Mouse (Mus musculus) erythroblast, embryonic 14.5 days (primary cell): ENCODE results near the gene Slc50a1. TPM values are rescaled to one million over a fixed set of nuclear protein-coding genes. Genes with fewer than 3 reads are reported as not detected.

ENCODE experiments used
- H3K27me3 ChIP-seq: 2 replicates; pipeline ENCODE4 v1.6.1; 2012; ENCODE audit warnings: inconsistent platforms; ENCODE audit not compliant: control insufficient read depth
- H3K36me3 ChIP-seq: 2 replicates; pipeline ENCODE4 v1.6.1; 2012; ENCODE audit warnings: mild to moderate bottlenecking, inconsistent platforms; ENCODE audit not compliant: control insufficient read depth
- H3K4me1 ChIP-seq: 2 replicates; pipeline ENCODE4 v1.6.1; 2012; ENCODE audit warnings: inconsistent platforms; ENCODE audit not compliant: control insufficient read depth
- H3K4me3 ChIP-seq: replicated peaks from 2 replicates; pipeline ENCODE3; 2012; ENCODE audit warnings: moderate library complexity, mild to moderate bottlenecking, inconsistent platforms
- H3K9me3 ChIP-seq: 2 replicates; pipeline ENCODE4 v1.6.1; 2012; ENCODE audit warnings: low read length, inconsistent platforms, mixed read lengths; ENCODE audit not compliant: control insufficient read depth
- GATA1 ChIP-seq: IDR thresholded peaks from 2 replicates; pipeline ENCODE4 v1.6.1; 2012; ENCODE audit warnings: low read length, inconsistent platforms, mixed read lengths
- TAL1 ChIP-seq: IDR thresholded peaks from 3 replicates; pipeline ENCODE4 v1.6.1; 2012; ENCODE audit warnings: low read length, inconsistent platforms, mixed read lengths
- polyA plus RNA-seq: library from polyadenylated mRNA; stranded (reverse); fragments of >175 nt; gene quantifications from 2 replicates; pipeline ENCODE4 v1.2.3, GENCODE M21; 2012

Slc50a1 gene
- polyA plus RNA-seq, 1 experiment: 0.07 TPM

DNA sequence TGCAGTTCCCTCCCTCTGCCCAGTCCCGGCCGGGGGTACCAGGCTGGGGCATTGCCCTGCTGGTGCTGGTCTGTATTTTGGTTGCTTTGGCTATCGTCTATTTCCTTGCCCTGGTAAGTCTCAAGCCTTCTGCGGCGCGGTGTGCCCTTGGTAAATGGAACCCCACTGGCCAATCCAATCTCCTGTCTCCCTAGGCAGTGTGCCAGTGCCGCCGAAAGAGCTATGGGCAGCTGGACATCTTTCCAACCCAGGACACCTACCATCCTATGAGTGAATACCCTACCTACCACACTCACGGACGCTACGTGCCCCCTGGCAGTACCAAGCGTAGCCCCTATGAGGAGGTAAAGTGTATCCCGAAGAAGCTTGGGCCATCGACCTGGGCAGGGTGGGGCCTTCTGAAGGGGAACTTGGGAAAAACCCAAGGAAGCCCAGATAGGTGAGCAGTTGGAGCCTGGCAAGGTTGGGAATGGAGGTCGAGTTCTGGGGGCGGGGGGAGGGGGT, 38.5 kb downstream of the Slc50a1 start:
- Histone ChIP-seq H3K4me3 (no peak overlapping the region), H3K27me3 (peaks cover 54% of the 10 kb centered on the region), H3K4me1 (peaks cover 19% of the 10 kb centered on the region), H3K9me3 (no peaks in the 10 kb centered on the region), H3K36me3 (no peaks in the 10 kb centered on the region)
- TF ChIP-seq GATA1 (0 out of 2 replicates have a peak, but pooled peaks have one; percentile 8), TAL1 (no peak)

DNA sequence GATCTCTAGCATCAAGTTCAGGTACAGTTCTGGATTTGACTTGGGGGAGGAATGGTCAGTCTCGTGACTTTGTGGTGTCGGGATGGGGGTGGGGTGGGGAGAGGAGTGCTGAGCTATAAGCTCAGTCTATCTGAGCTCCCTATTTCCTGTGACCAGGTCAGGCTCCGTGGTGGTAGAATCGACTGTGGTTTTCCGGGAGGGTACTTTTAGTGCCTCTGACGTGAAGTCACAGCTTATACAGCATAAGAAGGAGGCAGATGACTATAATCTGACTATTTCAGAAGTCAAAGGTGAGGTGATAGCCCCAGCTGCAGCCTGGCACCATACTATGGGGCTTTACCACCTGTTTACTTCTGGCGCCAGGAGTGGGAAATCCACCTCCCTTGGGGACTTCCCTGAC, 39.0 kb downstream of the Slc50a1 start:
- Histone ChIP-seq H3K27me3 (peaks cover 59% of the 10 kb centered on the region), H3K4me1 (peaks cover 19% of the 10 kb centered on the region), H3K9me3 (no peaks in the 10 kb centered on the region), H3K36me3 (no peaks in the 10 kb centered on the region), H3K4me3 (no peak overlapping the region)
- TF ChIP-seq GATA1 (no peak), TAL1 (no peak)

DNA sequence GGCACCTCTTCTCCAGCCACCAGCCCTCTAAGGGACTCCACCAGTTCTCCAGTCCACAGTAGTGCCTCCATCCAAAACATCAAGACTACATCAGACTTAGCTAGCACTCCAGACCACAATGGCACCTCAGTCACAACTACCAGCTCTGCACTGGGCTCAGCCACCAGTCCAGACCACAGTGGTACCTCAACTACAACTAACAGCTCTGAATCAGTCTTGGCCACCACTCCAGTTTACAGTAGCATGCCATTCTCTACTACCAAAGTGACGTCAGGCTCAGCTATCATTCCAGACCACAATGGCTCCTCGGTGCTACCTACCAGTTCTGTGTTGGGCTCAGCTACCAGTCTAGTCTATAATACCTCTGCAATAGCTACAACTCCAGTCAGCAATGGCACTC, 39.8 kb downstream of the Slc50a1 start:
- H3K27me3 ChIP-seq: peaks cover 66% of the 10 kb centered on the region
- no peak overlapping the region for H3K4me3 ChIP-seq
- H3K4me1 ChIP-seq: peaks cover 19% of the 10 kb centered on the region

DNA sequence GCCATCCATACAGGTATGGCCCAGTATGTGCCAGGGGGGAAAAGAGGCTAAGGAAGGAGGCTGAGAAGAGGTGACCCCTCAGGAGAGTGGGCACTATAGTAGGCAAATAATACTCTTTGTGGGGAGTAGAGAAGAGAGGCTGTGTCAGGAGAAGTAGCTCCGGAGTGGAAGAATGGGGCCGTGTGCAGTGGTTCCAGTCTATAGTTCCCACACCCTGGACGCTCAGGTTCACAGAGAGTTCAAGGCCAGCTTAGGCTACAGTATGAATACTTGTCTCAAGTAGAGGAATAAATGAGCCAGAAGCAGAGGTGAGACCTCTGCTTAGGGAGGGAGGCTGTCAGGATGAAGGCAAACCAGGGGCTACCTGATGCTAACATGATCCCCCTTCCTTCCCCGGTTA, 41.1 kb downstream of the Slc50a1 start:
- no peaks in the 10 kb centered on the region for H3K36me3 ChIP-seq
- H3K4me1 ChIP-seq: peaks cover 19% of the 10 kb centered on the region
- no peaks in the 10 kb centered on the region; the same call in 1 of the 2 replicates for H3K9me3 ChIP-seq
- no peak overlapping the region for H3K4me3 ChIP-seq
- peaks cover 76% of the 10 kb centered on the region for H3K27me3 ChIP-seq
- no peak for TF ChIP-seq TAL1
- no peak for TF ChIP-seq GATA1

More for the DNA sequence above, 39.8 kb downstream of the Slc50a1 start:
- TF ChIP-seq TAL1 (no peak), GATA1 (no peak)
- no peaks in the 10 kb centered on the region; the same call in 1 of the 2 replicates for H3K9me3 ChIP-seq
- H3K36me3 ChIP-seq: no peaks in the 10 kb centered on the region

DNA sequence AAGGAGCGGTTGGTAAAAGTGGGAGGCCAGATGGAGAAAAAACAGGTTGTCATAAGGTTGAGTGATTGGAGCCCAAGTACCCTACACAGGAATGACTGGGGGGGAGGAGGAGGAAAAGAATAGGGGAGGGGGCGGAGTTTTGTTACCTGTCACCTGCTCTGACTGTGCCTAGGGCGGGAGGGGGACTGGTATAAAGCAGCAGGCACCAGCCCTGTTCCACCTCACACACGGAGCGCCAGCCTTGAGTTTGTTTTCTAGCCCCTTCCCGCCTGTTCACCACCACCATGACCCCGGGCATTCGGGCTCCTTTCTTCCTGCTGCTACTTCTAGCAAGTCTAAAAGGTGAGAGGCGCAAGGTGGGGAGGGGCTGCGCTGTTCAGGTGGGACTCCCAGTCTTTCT, 41.5 kb downstream of the Slc50a1 start, which contains the start of gene Muc1:
Muc1 (plus strand) TSS at position 222 of the 400 bp plus-strand sequence.
- H3K36me3 ChIP-seq: no peaks in the 10 kb centered on the region
- H3K27me3 ChIP-seq: peaks cover 80% of the 10 kb centered on the region
- peak within 1 kb of the TSS; percentile 58 for H3K4me3 ChIP-seq
- H3K9me3 ChIP-seq: no peaks in the 10 kb centered on the region; the same call in 1 of the 2 replicates
- H3K4me1 ChIP-seq: peaks cover 19% of the 10 kb centered on the region
- no peak for TF ChIP-seq TAL1
- no peak for TF ChIP-seq GATA1

DNA sequence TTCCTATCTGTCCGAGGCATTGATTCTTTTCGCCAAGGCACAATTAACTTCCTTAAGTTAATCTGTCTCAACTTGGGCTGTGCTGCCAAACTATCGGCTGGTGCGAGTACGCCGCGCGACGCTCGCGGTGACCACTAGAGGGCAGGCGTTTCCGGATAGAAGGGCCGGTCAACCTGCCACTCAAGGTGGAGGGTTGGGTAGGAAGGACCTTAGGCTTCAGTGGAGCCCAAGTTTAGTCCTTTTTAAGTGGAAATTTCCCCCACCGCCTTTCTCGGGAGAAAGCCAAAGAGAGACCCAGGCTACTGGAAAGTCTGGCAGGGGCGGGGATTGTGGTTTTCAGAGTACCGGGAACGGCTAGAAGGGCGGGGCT, 42.2 kb downstream of the Slc50a1 start:
- H3K36me3 ChIP-seq: no peaks in the 10 kb centered on the region
- no peaks in the 10 kb centered on the region; the same call in 1 of the 2 replicates for H3K9me3 ChIP-seq
- peaks cover 84% of the 10 kb centered on the region for H3K27me3 ChIP-seq
- TF ChIP-seq GATA1 (no peak), TAL1 (no peak)
- peaks cover 18% of the 10 kb centered on the region for H3K4me1 ChIP-seq
- peak overlapping the region; percentile 58 for H3K4me3 ChIP-seq

DNA sequence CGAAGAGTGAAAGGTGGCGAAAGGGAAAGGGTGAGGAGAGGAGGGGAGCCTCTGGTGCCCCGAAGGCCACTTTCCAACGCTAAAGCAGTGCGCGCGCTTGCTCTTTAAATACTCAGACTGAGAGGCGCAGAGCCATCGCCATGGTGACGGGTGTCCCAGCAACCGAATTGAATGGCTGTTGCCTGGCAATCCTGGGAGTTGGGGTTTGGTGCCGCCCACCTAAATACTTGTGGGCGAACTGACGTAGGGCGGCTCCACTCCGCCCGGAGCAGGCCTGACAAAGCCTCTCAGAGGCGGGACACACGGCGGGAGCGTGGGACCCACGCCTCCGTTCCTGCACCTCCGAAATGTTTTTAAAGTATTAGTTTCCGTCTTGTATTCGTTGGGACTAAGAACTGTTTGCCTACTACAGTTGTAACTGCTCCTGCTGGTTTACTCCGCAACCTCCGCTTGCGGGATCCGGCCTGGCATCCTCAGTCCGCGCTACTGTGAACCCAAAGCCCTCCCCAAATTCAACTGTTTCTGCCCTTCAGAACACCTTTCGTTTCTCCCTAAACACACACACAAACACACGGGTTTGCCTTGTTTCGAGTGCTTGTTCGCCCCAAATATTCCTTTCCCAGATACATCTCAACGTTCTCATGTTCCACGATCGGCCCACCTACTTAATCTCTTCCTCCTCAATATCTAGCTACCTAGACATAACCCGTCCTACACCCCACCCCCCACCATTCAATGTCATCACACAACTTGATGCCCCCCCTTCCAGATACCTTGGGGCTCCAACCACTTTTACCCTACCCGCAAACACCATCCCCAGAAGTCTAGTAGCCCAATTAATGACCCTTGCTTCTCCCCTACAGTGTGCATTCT, 42.8 kb downstream of the Slc50a1 start:
- no peak for TF ChIP-seq TAL1
- no peak for TF ChIP-seq GATA1
- Histone ChIP-seq H3K27me3 (peaks cover 90% of the 10 kb centered on the region), H3K4me3 (peak overlapping the region; percentile 58), H3K9me3 (no peaks in the 10 kb centered on the region; the same call in 1 of the 2 replicates), H3K4me1 (peaks cover 18% of the 10 kb centered on the region), H3K36me3 (no peaks in the 10 kb centered on the region)

DNA sequence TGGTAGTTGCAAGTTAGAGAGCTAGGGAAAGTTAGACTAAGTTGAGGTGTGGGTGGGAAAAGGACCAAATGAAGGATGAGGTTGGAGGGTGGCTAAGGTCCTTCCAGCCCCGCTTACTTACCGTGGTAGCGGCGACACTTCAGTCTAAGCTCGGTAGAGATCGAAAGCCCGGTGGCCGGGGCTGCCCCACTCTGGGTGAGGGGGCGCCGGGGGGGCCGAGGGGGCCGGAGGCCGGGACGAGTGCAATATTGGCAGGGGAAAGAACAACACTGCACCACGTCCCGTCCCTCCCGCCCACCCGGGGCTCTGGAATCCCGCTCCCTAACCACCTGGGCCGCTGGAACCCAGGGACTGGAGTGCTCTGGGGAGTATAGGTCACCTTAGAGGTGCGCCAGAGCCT, 43.5 kb downstream of the Slc50a1 start, which contains the start of gene Mtx1:
Mtx1 (minus strand) TSS at position 189 of the 400 bp plus-strand sequence.
- no peaks in the 10 kb centered on the region; the same call in 1 of the 2 replicates for H3K9me3 ChIP-seq
- no peaks in the 10 kb centered on the region for H3K36me3 ChIP-seq
- H3K27me3 ChIP-seq: peaks cover 88% of the 10 kb centered on the region
- peak within 1 kb of the TSS; percentile 58 for H3K4me3 ChIP-seq
- H3K4me1 ChIP-seq: peaks cover 18% of the 10 kb centered on the region
- TF ChIP-seq GATA1: no peak
- TF ChIP-seq TAL1: no peak

DNA sequence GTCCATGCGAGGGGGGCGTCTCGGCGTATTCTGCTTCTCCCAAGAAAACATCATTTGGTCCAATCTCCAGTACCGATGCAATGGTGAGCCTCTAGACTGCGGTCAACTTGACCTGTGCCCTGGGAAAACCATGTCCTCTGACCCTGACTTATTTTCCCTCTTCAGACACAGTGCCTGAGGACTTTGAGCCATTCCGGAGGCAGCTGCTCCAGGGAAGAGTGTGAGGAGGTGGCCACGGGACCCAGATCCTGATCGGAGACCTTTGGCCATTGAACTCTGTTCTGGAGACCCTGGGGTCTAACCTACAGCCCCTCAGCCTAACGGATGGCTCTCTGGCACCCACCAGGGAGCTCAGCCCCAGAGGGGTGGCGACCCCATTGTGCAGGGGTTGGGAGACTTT, 44.0 kb downstream of the Slc50a1 start:
- Histone ChIP-seq H3K9me3 (no peaks in the 10 kb centered on the region; the same call in 1 of the 2 replicates), H3K36me3 (no peaks in the 10 kb centered on the region), H3K27me3 (peaks cover 82% of the 10 kb centered on the region), H3K4me1 (peaks cover 18% of the 10 kb centered on the region), H3K4me3 (no peak overlapping the region)
- no peak for TF ChIP-seq TAL1
- no peak for TF ChIP-seq GATA1
